Mouse (Mus musculus): ENCODE results near the gene Fry. TPM values are rescaled to one million over a fixed set of nuclear protein-coding genes. Genes with fewer than 3 reads are reported as not detected.

The Fry gene
- total and polyA plus RNA-seq, 3 experiments = 1.9 to 2.3 TPM; not detected in 1

DNA sequence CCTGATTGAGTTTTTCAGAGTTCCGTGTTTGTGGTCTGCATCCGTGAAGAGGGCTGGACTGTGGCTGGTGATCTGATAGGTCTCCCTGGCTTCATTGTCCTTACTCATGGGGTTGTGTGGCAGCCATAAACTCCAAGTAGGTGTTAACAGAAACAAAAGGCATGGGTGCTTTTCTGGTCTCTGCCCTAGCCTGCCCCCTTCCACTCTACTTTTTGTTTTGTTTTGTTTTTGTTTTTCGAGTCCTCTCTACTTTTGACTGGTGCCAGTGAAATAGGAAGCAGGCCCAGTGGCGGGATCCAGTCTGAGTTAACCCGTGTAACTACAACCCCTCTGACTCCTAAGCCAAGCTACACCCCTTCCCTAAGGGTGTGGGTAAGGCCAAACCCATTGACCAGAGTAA is 48.4 kb downstream of the Fry start:
- H3K79me2 ChIP-seq (ENCODE audit: control insufficient read depth, insufficient read depth, low read length, poor library complexity) = no peaks in the 10 kb centered on the region
- no peak overlapping the region for H3K27ac ChIP-seq (ENCODE audit: control insufficient read depth, low read depth, low read length)
- no peaks in the 10 kb centered on the region for H3K4me1 ChIP-seq (ENCODE audit: control insufficient read depth in 1 of 2, insufficient read depth in 2 of 2, low read length in 2 of 2)
- H3K27me3 ChIP-seq (ENCODE audit: control insufficient read depth in 1 of 2, insufficient read depth in 2 of 2, low read length in 2 of 2) = no peaks in the 10 kb centered on the region
- no peak overlapping the region for H3K9ac ChIP-seq (ENCODE audit: control insufficient read depth, low read depth, low read length, poor library complexity, severe bottlenecking)
- TF ChIP-seq E2F4 (IDR thresholded peaks at IDR 0.05; ENCODE audit: borderline replicate concordance, low read depth, low read length) (no peak), RAD21 (IDR thresholded peaks at IDR 0.05; ENCODE audit: low read depth, low read length) (no peak), HCFC1 (IDR thresholded peaks at IDR 0.05; ENCODE audit: low read depth, low read length) (no peak), ZC3H11A (IDR thresholded peaks at IDR 0.05; ENCODE audit: low read depth, low read length) (no peak), MEF2A (IDR thresholded peaks at IDR 0.05; ENCODE audit: extremely low read depth, insufficient replicate concordance, low read depth, low read length, poor library complexity, severe bottlenecking) (no peak), KAT2A (conservative IDR thresholded peaks at IDR 0.05; ENCODE audit: low read depth, low read length) (no peak), POLR2AphosphoS5 (IDR thresholded peaks at IDR 0.05; ENCODE audit: borderline replicate concordance, low read depth, low read length) (no peak)
- no peak overlapping the region for H3K4me3 ChIP-seq (ENCODE audit: control insufficient read depth in 1 of 2, insufficient read depth in 1 of 2, low read depth in 2 of 2, low read length in 2 of 2)
- H3K9me3 ChIP-seq (replicated peaks; ENCODE audit: insufficient read depth, low read length) = no peaks in the 10 kb centered on the region
- no peaks in the 10 kb centered on the region; a peak in 1 of 4 replicates for H3K36me3 ChIP-seq (ENCODE audit: control insufficient read depth in 1 of 2, insufficient read depth in 2 of 2, low read length in 2 of 2)
- DNase-seq (ENCODE audit: low read depth, low spot score) = no peak

DNA sequence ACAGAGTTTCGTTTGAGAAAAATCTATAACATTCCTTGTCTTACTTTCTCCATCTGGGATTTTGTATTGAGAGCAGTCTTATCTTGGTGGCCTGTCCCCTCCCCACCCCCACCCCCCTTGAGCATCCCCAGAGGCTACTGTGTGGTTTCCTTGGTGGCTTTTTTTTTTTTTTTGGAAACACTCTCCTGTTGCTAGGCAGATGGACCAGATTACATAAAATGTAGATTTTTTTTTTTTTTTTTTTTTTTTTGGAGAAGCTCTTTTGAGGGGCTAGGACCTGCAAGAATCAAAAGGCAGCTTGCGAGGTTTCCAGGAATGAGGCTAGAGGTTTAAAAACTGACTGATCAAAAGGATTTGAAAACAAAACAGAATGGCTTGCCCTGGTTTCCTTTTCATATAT is 48.8 kb downstream of the Fry start:
- Histone ChIP-seq H3K4me3 (ENCODE audit: control insufficient read depth in 1 of 2, insufficient read depth in 1 of 2, low read depth in 2 of 2, low read length in 2 of 2) (no peak overlapping the region), H3K27ac (ENCODE audit: control insufficient read depth, low read depth, low read length) (no peak overlapping the region), H3K4me1 (ENCODE audit: control insufficient read depth in 1 of 2, insufficient read depth in 2 of 2, low read length in 2 of 2) (no peaks in the 10 kb centered on the region), H3K9me3 (replicated peaks; ENCODE audit: insufficient read depth, low read length) (no peaks in the 10 kb centered on the region), H3K79me2 (ENCODE audit: control insufficient read depth, insufficient read depth, low read length, poor library complexity) (no peaks in the 10 kb centered on the region), H3K9ac (ENCODE audit: control insufficient read depth, low read depth, low read length, poor library complexity, severe bottlenecking) (no peak overlapping the region), H3K36me3 (ENCODE audit: control insufficient read depth in 1 of 2, insufficient read depth in 2 of 2, low read length in 2 of 2) (no peaks in the 10 kb centered on the region; a peak in 1 of 4 replicates), H3K27me3 (ENCODE audit: control insufficient read depth in 1 of 2, insufficient read depth in 2 of 2, low read length in 2 of 2) (no peaks in the 10 kb centered on the region)
- no peak for DNase-seq (ENCODE audit: low read depth, low spot score)
- TF ChIP-seq ZNF384 (IDR thresholded peaks at IDR 0.05; ENCODE audit: low read depth, low read length) (peak; percentile 80), SIN3A (IDR thresholded peaks at IDR 0.05; ENCODE audit: low read length) (no peak)

DNA sequence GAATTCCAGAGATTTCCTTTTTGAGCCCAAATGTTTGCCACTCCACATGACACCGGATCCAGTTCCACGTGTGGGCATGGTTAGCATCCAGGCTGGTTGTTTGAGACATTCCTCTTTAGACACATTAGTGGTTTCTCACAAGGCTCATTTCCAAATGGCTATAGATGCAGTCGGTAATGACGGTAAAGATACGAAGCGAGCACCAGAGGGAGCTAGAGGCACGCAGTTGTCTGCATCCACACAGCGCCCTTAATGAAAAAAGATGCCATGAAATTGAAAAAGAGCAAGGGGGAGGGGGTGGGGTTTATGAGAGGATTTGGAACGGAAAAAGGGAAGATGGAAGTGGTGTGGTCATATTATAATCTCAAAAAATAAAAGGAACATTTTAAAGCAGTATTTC is 50.3 kb downstream of the Fry start:
- no peak overlapping the region for H3K9ac ChIP-seq (ENCODE audit: control insufficient read depth, low read depth, low read length, poor library complexity, severe bottlenecking)
- no peaks in the 10 kb centered on the region; a peak in 1 of 4 replicates for H3K36me3 ChIP-seq (ENCODE audit: control insufficient read depth in 1 of 2, insufficient read depth in 2 of 2, low read length in 2 of 2)
- peak; percentile 91 for DNase-seq (ENCODE audit: low read depth, low spot score)
- no peaks in the 10 kb centered on the region for H3K79me2 ChIP-seq (ENCODE audit: control insufficient read depth, insufficient read depth, low read length, poor library complexity)
- H3K27ac ChIP-seq (ENCODE audit: control insufficient read depth, low read depth, low read length) = no peak overlapping the region
- H3K27me3 ChIP-seq (ENCODE audit: control insufficient read depth in 1 of 2, insufficient read depth in 2 of 2, low read length in 2 of 2) = no peaks in the 10 kb centered on the region
- H3K4me1 ChIP-seq (ENCODE audit: control insufficient read depth in 1 of 2, insufficient read depth in 2 of 2, low read length in 2 of 2) = no peaks in the 10 kb centered on the region
- TF ChIP-seq SMC3 (IDR thresholded peaks at IDR 0.05; ENCODE audit: low read depth, low read length) = peak; percentile 93
- 0 out of 2 replicates have a peak, but pooled peaks have one; percentile 43 for TF ChIP-seq MYC (IDR thresholded peaks at IDR 0.05; ENCODE audit: low read depth, low read length)
- TF ChIP-seq UBTF (IDR thresholded peaks at IDR 0.05; ENCODE audit: borderline replicate concordance, insufficient read depth, low read depth, low read length) = no peak
- TF ChIP-seq ZNF384 (IDR thresholded peaks at IDR 0.05; ENCODE audit: low read depth, low read length) = peak; percentile 88
- TF ChIP-seq HCFC1 (IDR thresholded peaks at IDR 0.05; ENCODE audit: low read depth, low read length) = 0 out of 2 replicates have a peak, but pooled peaks have one; percentile 21
- TF ChIP-seq ZC3H11A (IDR thresholded peaks at IDR 0.05; ENCODE audit: low read depth, low read length) = peak; percentile 93
- peak; percentile 48; the same call in 1 of the 2 replicates for TF ChIP-seq SIN3A (IDR thresholded peaks at IDR 0.05; ENCODE audit: low read length)
- no peak for TF ChIP-seq MXI1 (IDR thresholded peaks at IDR 0.05; ENCODE audit: low read depth, low read length)
- TF ChIP-seq RAD21 (IDR thresholded peaks at IDR 0.05; ENCODE audit: low read depth, low read length) = peak; percentile 97
- TF ChIP-seq MAFK (IDR thresholded peaks at IDR 0.05; ENCODE audit: borderline replicate concordance, low read depth, low read length) = no peak
- peak; percentile 73 to 99 (median 90) for TF ChIP-seq CTCF (IDR thresholded peaks at IDR 0.05 in 2 of 3, conservative IDR thresholded peaks at IDR 0.05 in 1 of 3; ENCODE audit: control insufficient read depth in 1 of 3, insufficient read depth in 1 of 3, low read depth in 2 of 3, low read length in 3 of 3, poor library complexity in 1 of 3, severe bottlenecking in 1 of 3)
- no peaks in the 10 kb centered on the region for H3K9me3 ChIP-seq (replicated peaks; ENCODE audit: insufficient read depth, low read length)
- no peak overlapping the region for H3K4me3 ChIP-seq (ENCODE audit: control insufficient read depth in 1 of 2, insufficient read depth in 1 of 2, low read depth in 2 of 2, low read length in 2 of 2)
